Mouse (Mus musculus) layer of hippocampus, adult 2 months (tissue): ENCODE results near the gene Mprip. TPM values are rescaled to one million over a fixed set of nuclear protein-coding genes. Genes with fewer than 3 reads are reported as not detected.

Source experiments
- DNase-seq, 2 experiments: peaks; one replicate each; pipeline ENCODE4 v3.0.0; 2022; ENCODE audit warnings: low spot score in 2 of 2
- H3K27ac ChIP-seq: fragments of 200-600 bp; 2 replicates; pipeline ENCODE4 v1.8.1; 2022
- H3K4me3 ChIP-seq: fragments of 200-600 bp; 2 replicates; pipeline ENCODE4 v1.8.1; 2022; ENCODE audit warnings: mild to moderate bottlenecking
- CTCF ChIP-seq: fragments of 200-600 bp; conservative IDR thresholded peaks from 2 replicates; pipeline ENCODE4 v1.8.1; 2022; ENCODE audit warnings: antibody characterized with exemption, mild to moderate bottlenecking, moderate library complexity
- total RNA-seq, 2 experiments: library from RNA; stranded (reverse); gene quantifications; 2 replicates each; pipeline ENCODE4 v1.2.3; 2021

Gene Mprip
- total RNA-seq, 2 experiments from 2014 or later = 288 to 302 TPM

GRCm38 (mm10) chr11:59635821-59636694, 25.0 kb upstream of the Mprip start:
- no peak overlapping the region for H3K27ac ChIP-seq
- DNase-seq = no peak
- H3K4me3 ChIP-seq = no peak overlapping the region
- no peak for TF ChIP-seq CTCF

DNA sequence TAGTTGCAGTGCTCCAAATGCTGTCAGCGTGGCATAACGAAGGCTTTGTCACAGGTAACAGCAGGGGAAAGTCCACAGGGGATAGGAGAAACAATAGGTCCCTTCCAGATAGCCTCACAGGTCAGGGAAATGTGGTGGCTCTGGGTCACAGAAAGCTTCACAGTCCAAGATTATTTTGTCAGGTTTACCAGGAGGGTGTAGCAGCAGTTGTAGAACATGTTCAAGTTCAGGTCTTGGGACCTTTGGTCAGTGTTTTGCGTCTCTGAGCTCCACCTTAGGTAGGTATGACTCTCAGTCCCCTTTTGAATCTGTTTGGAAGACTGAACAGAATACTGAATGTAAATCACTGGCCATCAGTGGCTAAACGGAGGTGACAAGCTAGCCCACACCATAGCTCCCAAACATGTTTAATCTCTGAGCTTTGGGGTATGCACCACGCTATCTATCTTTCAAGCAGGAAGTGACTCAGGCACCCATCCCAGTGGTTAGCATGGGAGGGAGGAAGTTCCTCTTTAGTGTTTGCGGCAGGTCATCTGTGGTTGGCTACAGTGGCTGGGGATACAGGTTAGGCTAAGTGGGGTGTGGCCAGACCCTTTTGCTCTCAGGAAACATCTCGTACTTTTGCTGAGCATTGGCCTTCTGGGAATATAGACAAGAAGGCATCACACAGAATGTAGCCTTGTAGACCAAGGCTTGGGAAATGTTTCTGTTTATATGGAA, 24.2 kb upstream of the Mprip start:
- no peak for DNase-seq
- H3K27ac ChIP-seq = no peak overlapping the region
- no peak overlapping the region for H3K4me3 ChIP-seq
- TF ChIP-seq CTCF = no peak

DNA sequence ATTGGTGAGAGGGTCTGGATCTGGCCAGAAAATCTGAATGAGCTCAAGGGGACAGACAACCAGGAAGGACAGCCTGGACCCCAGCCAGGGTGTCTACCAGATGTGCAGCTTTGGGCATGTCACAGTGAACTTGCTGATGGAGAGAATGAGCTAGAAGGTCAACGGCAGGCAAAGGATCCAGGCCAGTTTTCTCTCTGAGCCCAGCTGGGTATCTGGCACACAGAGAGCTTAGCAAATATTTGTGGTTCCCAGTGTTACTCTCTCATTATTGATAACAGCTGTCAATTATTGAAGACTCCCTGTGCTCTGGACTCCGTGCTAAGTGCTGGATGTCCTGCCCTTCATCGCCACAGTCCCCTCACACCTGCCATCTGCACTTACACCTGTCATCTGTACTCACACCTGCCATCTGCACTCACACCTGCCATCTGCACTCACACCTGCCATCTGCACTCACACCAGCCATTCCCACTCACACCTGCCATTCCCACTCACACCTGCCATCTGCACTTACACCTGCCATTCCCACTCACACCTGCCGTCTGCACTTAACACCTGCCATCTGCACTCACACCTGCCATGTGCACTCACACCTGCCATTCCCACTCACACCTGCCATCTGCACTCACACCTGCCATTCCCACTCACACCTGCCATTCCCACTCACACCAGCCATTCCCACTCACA, 21.0 kb upstream of the Mprip start:
- no peak overlapping the region for H3K4me3 ChIP-seq
- H3K27ac ChIP-seq = no peak overlapping the region
- TF ChIP-seq CTCF = no peak
- no peak for DNase-seq

- DNase-seq = no peak
- peak; percentile 47 for TF ChIP-seq CTCF
- Histone ChIP-seq H3K4me3 (no peak overlapping the region), H3K27ac (no peak overlapping the region)
These were observed 19.9 kb upstream of the Mprip start for GRCm38 (mm10) chr11:59641227-59641626.

- H3K27ac ChIP-seq = no peak overlapping the region
- DNase-seq = no peak
- no peak for TF ChIP-seq CTCF
- no peak overlapping the region for H3K4me3 ChIP-seq
These were observed 18.7 kb upstream of the Mprip start for GRCm38 (mm10) chr11:59642420-59642819.

GRCm38 (mm10) chr11:59645036-59645435, 16.1 kb upstream of the Mprip start:
- DNase-seq = no peak
- no peak overlapping the region for H3K4me3 ChIP-seq
- no peak overlapping the region for H3K27ac ChIP-seq
- no peak for TF ChIP-seq CTCF

- no peak for DNase-seq
- no peak overlapping the region for H3K27ac ChIP-seq
- no peak for TF ChIP-seq CTCF
- H3K4me3 ChIP-seq = no peak overlapping the region
These were observed 12.0 kb upstream of the Mprip start for GRCm38 (mm10) chr11:59649058-59649457.

DNA sequence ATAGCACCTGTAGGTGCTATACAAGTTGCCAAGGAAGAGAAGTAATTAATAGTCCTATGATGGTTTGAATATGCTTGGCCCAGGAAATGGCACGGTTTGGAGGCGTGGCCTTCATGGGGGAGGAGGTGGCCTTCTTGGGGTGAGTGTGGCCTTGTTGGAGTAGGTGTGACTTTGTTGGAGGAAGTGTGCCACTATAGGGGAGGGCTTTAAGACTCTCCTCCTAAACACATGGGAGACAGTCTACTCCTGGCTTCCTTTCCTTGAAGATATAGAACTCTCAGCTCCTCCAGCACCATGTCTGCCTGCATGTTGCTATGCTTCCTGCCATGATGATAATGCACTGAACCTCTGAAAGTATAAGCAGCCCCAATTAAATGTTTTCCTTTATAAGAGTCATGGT, 8.1 kb upstream of the Mprip start:
- H3K27ac ChIP-seq = no peak overlapping the region
- DNase-seq = no peak
- no peak overlapping the region for H3K4me3 ChIP-seq
- no peak for TF ChIP-seq CTCF

- no peak for DNase-seq
- no peak for TF ChIP-seq CTCF
- H3K27ac ChIP-seq = no peak overlapping the region
- no peak overlapping the region for H3K4me3 ChIP-seq
These were observed 7.6 kb upstream of the Mprip start for GRCm38 (mm10) chr11:59653547-59653946.

GRCm38 (mm10) chr11:59655337-59655736, 5.8 kb upstream of the Mprip start:
- H3K4me3 ChIP-seq = no peak overlapping the region
- no peak for TF ChIP-seq CTCF
- DNase-seq = no peak
- H3K27ac ChIP-seq = no peak overlapping the region

DNA sequence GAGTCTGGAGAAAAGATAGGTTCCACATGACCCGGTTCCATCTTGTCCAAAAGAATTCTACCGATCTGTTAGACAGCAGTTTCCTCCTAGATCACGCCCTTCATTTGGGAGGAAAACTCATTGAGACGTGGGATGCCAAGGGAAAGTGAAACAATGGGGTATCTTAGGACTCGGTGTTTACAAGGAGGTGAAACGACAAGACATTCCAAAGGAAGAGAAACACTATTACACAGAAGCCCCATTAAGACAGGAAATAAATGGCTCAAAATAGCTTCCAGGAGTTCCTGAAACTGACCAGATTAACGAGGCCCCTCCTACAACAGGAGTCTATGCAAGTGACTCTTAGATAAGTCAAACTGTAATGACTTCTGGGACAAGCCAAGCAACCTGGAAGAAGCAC, 5.1 kb upstream of the Mprip start:
- DNase-seq = no peak
- Histone ChIP-seq H3K27ac (no peak overlapping the region), H3K4me3 (no peak overlapping the region)
- no peak for TF ChIP-seq CTCF

GRCm38 (mm10) chr11:59661601-59662248, 620 bp downstream of the Mprip start:
- DNase-seq = no peak
- no peak for TF ChIP-seq CTCF
- Histone ChIP-seq H3K4me3 (peak overlapping the region; percentile 86), H3K27ac (peak overlapping the region; percentile 93)
